Mouse (Mus musculus): ENCODE data around the gene Vac14.

Gene Vac14

GRCm38 (mm10) chr8:110717131-110717530 lies 98.7 kb downstream of the Vac14 start:
- no peak for DNase-seq (ENCODE audit: low read depth, low spot score)

- no peak for DNase-seq (ENCODE audit: low read depth, low spot score)
Observed at GRCm38 (mm10) chr8:110718209-110718968, 100.0 kb downstream of the Vac14 start.

GRCm38 (mm10) chr8:110718969-110719670 lies 100.7 kb downstream of the Vac14 start:
- no peak for DNase-seq (ENCODE audit: low read depth, low spot score)

GRCm38 (mm10) chr8:110719898-110720653 lies 101.7 kb downstream of the Vac14 start:
- no peak for DNase-seq (ENCODE audit: low read depth, low spot score)

GRCm38 (mm10) chr8:110720685-110721598 lies 102.6 kb downstream of the Vac14 start, which contains the start of gene Mtss1l:
Gene Mtss1l (plus strand): TSS chr8:110721476.
- no peak for DNase-seq (ENCODE audit: low read depth, low spot score)

GRCm38 (mm10) chr8:110721606-110722413 lies 103.4 kb downstream of the Vac14 start:
- DNase-seq (ENCODE audit: low read depth, low spot score): no peak

GRCm38 (mm10) chr8:110722414-110723011 lies 104.1 kb downstream of the Vac14 start:
- DNase-seq (ENCODE audit: low read depth, low spot score): no peak

- DNase-seq (ENCODE audit: low read depth, low spot score): no peak
Observed at GRCm38 (mm10) chr8:110724493-110724892, 106.1 kb downstream of the Vac14 start.

GRCm38 (mm10) chr8:110725084-110725838 lies 106.9 kb downstream of the Vac14 start:
- no peak for DNase-seq (ENCODE audit: low read depth, low spot score)

GRCm38 (mm10) chr8:110726893-110727292 lies 108.5 kb downstream of the Vac14 start:
- DNase-seq (ENCODE audit: low read depth, low spot score): no peak

- DNase-seq (ENCODE audit: low read depth, low spot score): no peak
Observed at GRCm38 (mm10) chr8:110731346-110731859, 113.0 kb downstream of the Vac14 start.

GRCm38 (mm10) chr8:110733036-110733435 lies 114.7 kb downstream of the Vac14 start:
- DNase-seq (ENCODE audit: low read depth, low spot score): no peak

- DNase-seq (ENCODE audit: low read depth, low spot score): no peak
Observed at GRCm38 (mm10) chr8:110738591-110739195, 120.3 kb downstream of the Vac14 start.

- DNase-seq (ENCODE audit: low read depth, low spot score): no peak
Observed at GRCm38 (mm10) chr8:110740629-110741175, 122.3 kb downstream of the Vac14 start.

GRCm38 (mm10) chr8:110741816-110742451 lies 123.5 kb downstream of the Vac14 start:
- DNase-seq (ENCODE audit: low read depth, low spot score): no peak

GRCm38 (mm10) chr8:110742452-110742818 lies 124.0 kb downstream of the Vac14 start:
- no peak for DNase-seq (ENCODE audit: low read depth, low spot score)

- no peak for DNase-seq (ENCODE audit: low read depth, low spot score)
Observed at GRCm38 (mm10) chr8:110745162-110745561, 126.8 kb downstream of the Vac14 start.

- DNase-seq (ENCODE audit: low read depth, low spot score): no peak
Observed at GRCm38 (mm10) chr8:110746661-110747060, 128.3 kb downstream of the Vac14 start.

All from brain, embryonic 18.5 days (tissue).